Mouse (Mus musculus) MEL (cell line): ENCODE measurements around the gene Tln2.

Experiments used
- CTCF ChIP-seq, 3 experiments: IDR thresholded peaks in 2 of 3; conservative IDR thresholded peaks in 1 of 3; 2 replicates each; pipeline ENCODE4 v1.5.1; 2011 to 2012; ENCODE audit warnings: low read length in 3 of 3, low read depth in 2 of 3, mild to moderate bottlenecking in 2 of 3, improper control_type of control experiment in 1 of 3, inconsistent platforms in 1 of 3, mixed read lengths in 1 of 3, moderate library complexity in 1 of 3; ENCODE audit not compliant: control insufficient read depth in 1 of 3, insufficient read depth in 1 of 3, poor library complexity in 1 of 3, severe bottlenecking in 1 of 3
- MAX ChIP-seq: IDR thresholded peaks from 2 replicates; pipeline ENCODE4 v1.6.1; 2011; ENCODE audit warnings: low read length, improper control_type of control experiment
- MYB ChIP-seq: IDR thresholded peaks from 2 replicates; pipeline ENCODE4 v1.6.1; 2011; ENCODE audit warnings: mild to moderate bottlenecking, low read depth, low read length, improper control_type of control experiment
- MYC ChIP-seq: IDR thresholded peaks from 2 replicates; pipeline ENCODE4 v1.6.1; 2011; ENCODE audit warnings: low read depth, mild to moderate bottlenecking, low read length, improper control_type of control experiment, moderate library complexity
- TAL1 ChIP-seq: IDR thresholded peaks from 2 replicates; pipeline ENCODE4 v1.6.1; 2012; ENCODE audit warnings: mild to moderate bottlenecking, inconsistent platforms, low read length, moderate library complexity, mixed read lengths
- USF2 ChIP-seq, 2 experiments: IDR thresholded peaks; 2 replicates each; pipeline ENCODE4 v1.6.1; 2011 to 2012; ENCODE audit warnings: improper control_type of control experiment in 2 of 2, low read length in 2 of 2, borderline replicate concordance in 1 of 2, inconsistent platforms in 1 of 2, low read depth in 1 of 2, mild to moderate bottlenecking in 1 of 2; ENCODE audit not compliant: insufficient read depth in 1 of 2

GRCm38 (mm10) chr9:67286801-67287200, 272.7 kb downstream of the Tln2 start:
- no peak for TF ChIP-seq MYC
- no peak for TF ChIP-seq TAL1
- TF ChIP-seq USF2 (IDR thresholded peaks at IDR 0.05; ENCODE audit: borderline replicate concordance in 1 of 2, insufficient read depth in 1 of 2, low read depth in 1 of 2, low read length in 2 of 2), result no peak
- no peak for TF ChIP-seq MAX
- TF ChIP-seq MYB, result no peak
- TF ChIP-seq CTCF (IDR thresholded peaks at IDR 0.05 in 2 of 3, conservative IDR thresholded peaks at IDR 0.05 in 1 of 3; ENCODE audit: control insufficient read depth in 1 of 3, insufficient read depth in 1 of 3, low read depth in 2 of 3, low read length in 3 of 3, poor library complexity in 1 of 3, severe bottlenecking in 1 of 3), result no peak
